Mouse (Mus musculus) heart, adult 2 months (tissue): ENCODE data around the gene Tnfrsf4.

ENCODE experiments used
- CTCF ChIP-seq: fragments of 200-600 bp; IDR thresholded peaks from 2 replicates; pipeline ENCODE4 v1.8.1; 2022; ENCODE audit warnings: antibody characterized with exemption, mild to moderate bottlenecking, moderate library complexity
- POLR2A ChIP-seq: fragments of 200-500 bp; IDR thresholded peaks from 2 replicates; pipeline ENCODE4 v1.6.1; 2011; ENCODE audit warnings: mild to moderate bottlenecking, low read depth, low read length, control low read depth; ENCODE audit not compliant: insufficient read depth

DNA sequence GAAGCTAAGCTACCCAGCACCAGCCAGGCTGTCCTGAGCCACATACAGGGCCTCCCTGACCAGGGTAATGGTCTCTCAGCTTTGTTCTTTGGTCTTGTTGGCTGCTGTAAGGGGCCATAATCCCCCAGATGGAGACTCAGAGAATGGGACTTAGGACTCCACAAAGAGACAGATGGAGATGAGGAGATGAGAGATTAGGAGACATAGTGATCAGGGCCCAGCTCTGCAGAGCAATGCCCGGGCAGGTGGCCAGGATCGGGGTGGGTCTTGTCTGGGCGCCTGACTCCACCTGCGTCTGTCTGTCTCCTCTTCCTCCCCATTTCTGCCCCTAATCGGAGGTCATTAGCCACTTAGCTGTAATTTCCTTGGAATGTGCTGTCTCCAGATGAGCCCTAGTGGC, 43.4 kb upstream of the Tnfrsf4 start:
- TF ChIP-seq POLR2A (no peak), CTCF (no peak)
